Mouse (Mus musculus) liver, adult 2 months (tissue): Measurements from ENCODE around the gene Phf7. TPM values are rescaled to one million over a fixed set of nuclear protein-coding genes. Genes with fewer than 3 reads are reported as not detected.

ENCODE experiments used
- DNase-seq: peaks from one replicate; pipeline ENCODE4 v3.0.0-alpha.2; 2011; ENCODE audit warnings: low read depth, low spot score; ENCODE audit errors: extremely low read depth
- H3K27ac ChIP-seq: fragments of 200-500 bp; replicated peaks from 2 replicates; pipeline ENCODE4 v1.5.1; 2012; ENCODE audit warnings: low read depth, mild to moderate bottlenecking, control low read depth, inconsistent platforms, low read length; ENCODE audit not compliant: insufficient read depth
- H3K27me3 ChIP-seq: fragments of 200-500 bp; 2 replicates; pipeline ENCODE4 v1.6.1; 2012; ENCODE audit warnings: mild to moderate bottlenecking, moderate library complexity, low read length, inconsistent platforms; ENCODE audit not compliant: control insufficient read depth, insufficient read depth
- H3K36me3 ChIP-seq: fragments of 200-500 bp; 2 replicates; pipeline ENCODE4 v1.6.1; 2012; ENCODE audit warnings: low read length, inconsistent platforms; ENCODE audit not compliant: control insufficient read depth, insufficient read depth
- H3K4me1 ChIP-seq: fragments of 200-500 bp; 2 replicates; pipeline ENCODE4 v1.6.1; 2011; ENCODE audit warnings: low read length; ENCODE audit not compliant: control insufficient read depth, insufficient read depth
- H3K4me3 ChIP-seq: fragments of 200-500 bp; 2 replicates; pipeline ENCODE4 v1.5.1; 2011; ENCODE audit warnings: low read depth, mild to moderate bottlenecking, control low read depth, low read length, moderate library complexity; ENCODE audit not compliant: insufficient read depth
- H3K79me2 ChIP-seq: fragments of 200-500 bp; 2 replicates; pipeline ENCODE4 v1.6.1; 2012; ENCODE audit warnings: inconsistent platforms, mild to moderate bottlenecking, low read length, moderate library complexity; ENCODE audit not compliant: control insufficient read depth, insufficient read depth
- H3K9ac ChIP-seq: fragments of 200-500 bp; 2 replicates; pipeline ENCODE4 v1.6.1; 2012; ENCODE audit warnings: low read depth, mild to moderate bottlenecking, control low read depth, inconsistent platforms, low read length
- CTCF ChIP-seq: fragments of 200-500 bp; IDR thresholded peaks from 2 replicates; pipeline ENCODE4 v1.5.1; 2011; ENCODE audit warnings: low read depth, low read length, control low read depth
- POLR2A ChIP-seq: fragments of 200-500 bp; IDR thresholded peaks from 2 replicates; pipeline ENCODE4 v1.6.1; 2011; ENCODE audit warnings: low read length, control low read depth; ENCODE audit not compliant: insufficient read depth; ENCODE audit errors: extremely low read depth
- WGBS: fragments of 180-500 bp; shearing (Covaris S2); methylation state at CpG from one replicate; pipeline ENCODE4 v1.1.7; 2018; 5-methylcytosine and 5-hydroxymethylcytosine counted together
- polyA plus RNA-seq: library from polyadenylated mRNA; depleted of rRNA; stranded (reverse); fragments of >200 nt; gene quantifications from 2 replicates; pipeline ENCODE4 v1.2.3, GENCODE M21; 2012
- total RNA-seq: library from RNA; depleted of rRNA; stranded (reverse); fragments of >200 nt; gene quantifications from 2 replicates; pipeline ENCODE4 v1.2.3, GENCODE M21; 2014

The Phf7 gene
- total and polyA plus RNA-seq, 2 experiments, result 4.4 to 6.9 TPM

GRCm38 (mm10) chr14:31230442-31230841 is 20.7 kb downstream of the Phf7 start:
- 77% methylated on average over 8 of the region's 8 CpGs for WGBS
- Histone ChIP-seq H3K79me2 (no peaks in the 10 kb centered on the region), H3K27ac (no peak overlapping the region), H3K36me3 (no peaks in the 10 kb centered on the region), H3K9ac (no peak overlapping the region), H3K4me3 (no peak overlapping the region), H3K27me3 (no peaks in the 10 kb centered on the region), H3K4me1 (no peaks in the 10 kb centered on the region)
- TF ChIP-seq CTCF (no peak), POLR2A (no peak)
- DNase-seq, result no peak

- Histone ChIP-seq H3K79me2 (no peaks in the 10 kb centered on the region), H3K36me3 (no peaks in the 10 kb centered on the region), H3K27me3 (no peaks in the 10 kb centered on the region), H3K9ac (no peak overlapping the region), H3K4me3 (no peak overlapping the region), H3K4me1 (no peaks in the 10 kb centered on the region), H3K27ac (no peak overlapping the region)
- no peak for TF ChIP-seq CTCF
- TF ChIP-seq POLR2A, result no peak
- no peak for DNase-seq
- 81% methylated on average over 6 of the region's 6 CpGs for WGBS
Measured at GRCm38 (mm10) chr14:31228234-31228633, 22.9 kb downstream of the Phf7 start.

- no peak for DNase-seq
- TF ChIP-seq CTCF, result no peak
- TF ChIP-seq POLR2A, result no peak
- H3K4me1 ChIP-seq, result no peaks in the 10 kb centered on the region
- no peak overlapping the region for H3K27ac ChIP-seq
- no peaks in the 10 kb centered on the region for H3K27me3 ChIP-seq
- H3K4me3 ChIP-seq, result no peak overlapping the region
- H3K36me3 ChIP-seq, result no peaks in the 10 kb centered on the region
- no peaks in the 10 kb centered on the region for H3K79me2 ChIP-seq
- H3K9ac ChIP-seq, result no peak overlapping the region
- 78% methylated on average over 4 of the region's 4 CpGs for WGBS
Measured at GRCm38 (mm10) chr14:31226978-31227377, 24.1 kb downstream of the Phf7 start.

- no peak within 1 kb of the TSS for H3K4me3 ChIP-seq
- H3K9ac ChIP-seq, result no peak within 1 kb of the TSS
- no peaks in the 10 kb centered on the region for H3K79me2 ChIP-seq
- peak; percentile 31 for DNase-seq
- H3K4me1 ChIP-seq, result no peaks in the 10 kb centered on the region
- H3K27ac ChIP-seq, result no peak within 1 kb of the TSS
- H3K36me3 ChIP-seq, result no peaks in the 10 kb centered on the region
- WGBS, result 13% methylated on average over 11 of the region's 11 CpGs
- H3K27me3 ChIP-seq, result no peaks in the 10 kb centered on the region
- TF ChIP-seq CTCF (peak; percentile 58), POLR2A (no peak)
Measured at GRCm38 (mm10) chr14:31217666-31218065, 33.5 kb downstream of the Phf7 start, which contains the start of gene Sema3g. TSS of gene Sema3g (plus strand) at chr14:31217860.

GRCm38 (mm10) chr14:31216846-31217245 is 34.3 kb downstream of the Phf7 start, which contains the start of gene Nisch:
TSS of gene Nisch (minus strand) at chr14:31216946.
- H3K27ac ChIP-seq, result no peak within 1 kb of the TSS
- TF ChIP-seq POLR2A, result no peak
- TF ChIP-seq CTCF, result no peak
- no peak within 1 kb of the TSS for H3K4me3 ChIP-seq
- DNase-seq, result no peak
- no peak within 1 kb of the TSS for H3K9ac ChIP-seq
- H3K36me3 ChIP-seq, result no peaks in the 10 kb centered on the region
- no peaks in the 10 kb centered on the region for H3K27me3 ChIP-seq
- no peaks in the 10 kb centered on the region for H3K4me1 ChIP-seq
- 84% methylated on average over 2 of the region's 2 CpGs for whole genome bisulfite sequencing
- no peaks in the 10 kb centered on the region for H3K79me2 ChIP-seq

GRCm38 (mm10) chr14:31215157-31216002 is 35.7 kb downstream of the Phf7 start:
- Histone ChIP-seq H3K27ac (no peak overlapping the region), H3K4me1 (no peaks in the 10 kb centered on the region)

More at GRCm38 (mm10) chr14:31215157-31216002, 35.7 kb downstream of the Phf7 start:
- WGBS, result 38% methylated on average over 15 of the region's 15 CpGs
- DNase-seq, result peak; percentile 40
- no peaks in the 10 kb centered on the region for H3K79me2 ChIP-seq
- peak; percentile 91 for TF ChIP-seq CTCF
- TF ChIP-seq POLR2A, result no peak
- no peak overlapping the region for H3K9ac ChIP-seq
- H3K27me3 ChIP-seq, result no peaks in the 10 kb centered on the region
- H3K4me3 ChIP-seq, result no peak overlapping the region
- no peaks in the 10 kb centered on the region for H3K36me3 ChIP-seq
